Mouse (Mus musculus) neural tube, embryonic 15.5 days (tissue): ENCODE measurements around the gene Cyb561a3. TPM values are rescaled to one million over a fixed set of nuclear protein-coding genes. Genes with fewer than 3 reads are reported as not detected.

ENCODE experiments used
- ATAC-seq: fragments of 200-750 bp; cut with Nextera tagmentation; 2 replicates; pipeline ENCODE4 v1.8.0; 2017; ENCODE audit warnings: mild to moderate bottlenecking, moderate TSS enrichment, moderate library complexity; ENCODE audit not compliant: low FRiP score
- H3K27ac ChIP-seq: fragments of 300-500 bp; sonication (generic); replicated peaks from 2 replicates; pipeline ENCODE4 v1.5.1; 2015; ENCODE audit warnings: mild to moderate bottlenecking, inconsistent platforms
- H3K27me3 ChIP-seq: fragments of 300-500 bp; sonication (generic); replicated peaks from 2 replicates; pipeline ENCODE4 v1.6.1; 2015; ENCODE audit warnings: inconsistent platforms
- H3K36me3 ChIP-seq: fragments of 300-500 bp; sonication (generic); 2 replicates; pipeline ENCODE4 v1.6.1; 2015; ENCODE audit warnings: inconsistent platforms
- H3K4me1 ChIP-seq: fragments of 300-500 bp; sonication (generic); 2 replicates; pipeline ENCODE4 v1.6.1; 2015; ENCODE audit warnings: inconsistent platforms
- H3K4me2 ChIP-seq: fragments of 300-500 bp; sonication (generic); 2 replicates; pipeline ENCODE4 v1.6.1; 2015; ENCODE audit warnings: inconsistent platforms, mild to moderate bottlenecking, moderate library complexity
- H3K4me3 ChIP-seq: fragments of 300-500 bp; sonication (generic); replicated peaks from 2 replicates; pipeline ENCODE4 v1.5.1; 2015; ENCODE audit warnings: mild to moderate bottlenecking, inconsistent platforms
- H3K9ac ChIP-seq: fragments of 300-500 bp; sonication (generic); replicated peaks from 2 replicates; pipeline ENCODE4 v1.6.1; 2015; ENCODE audit warnings: mild to moderate bottlenecking, inconsistent platforms
- H3K9me3 ChIP-seq: fragments of 300-500 bp; sonication (generic); replicated peaks from 2 replicates; pipeline ENCODE4 v1.6.1; 2016; ENCODE audit warnings: inconsistent platforms
- WGBS: fragments of 180-500 bp; shearing (Covaris S2); methylation state at CpG from one replicate; pipeline ENCODE4 v1.1.7; 2015; ENCODE audit warnings: mixed read lengths; 5-methylcytosine and 5-hydroxymethylcytosine counted together
- polyA plus RNA-seq: library from polyadenylated mRNA; unstranded; fragments of >200 nt; fragmentation: Nextera tagmentation; extraction: Ambion mirVana; gene quantifications from 2 replicates; pipeline ENCODE4 v1.2.1, GENCODE M21; 2015

The Cyb561a3 gene
- polyA plus RNA-seq, 1 experiment from 2014 or later, result 20.4 TPM

- Histone ChIP-seq H3K9ac (no peak overlapping the region), H3K36me3 (no peaks in the 10 kb centered on the region), H3K27ac (no peak overlapping the region), H3K9me3 (no peaks in the 10 kb centered on the region), H3K4me2 (no peak overlapping the region), H3K4me1 (peaks cover 18% of the 10 kb centered on the region), H3K27me3 (no peaks in the 10 kb centered on the region), H3K4me3 (no peak overlapping the region)
- 61% methylated on average over 7 of the region's 7 CpGs for WGBS
- no peak for ATAC-seq
These were observed 60.9 kb downstream of the Cyb561a3 start for GRCm38 (mm10) chr19:10637840-10638239.

DNA sequence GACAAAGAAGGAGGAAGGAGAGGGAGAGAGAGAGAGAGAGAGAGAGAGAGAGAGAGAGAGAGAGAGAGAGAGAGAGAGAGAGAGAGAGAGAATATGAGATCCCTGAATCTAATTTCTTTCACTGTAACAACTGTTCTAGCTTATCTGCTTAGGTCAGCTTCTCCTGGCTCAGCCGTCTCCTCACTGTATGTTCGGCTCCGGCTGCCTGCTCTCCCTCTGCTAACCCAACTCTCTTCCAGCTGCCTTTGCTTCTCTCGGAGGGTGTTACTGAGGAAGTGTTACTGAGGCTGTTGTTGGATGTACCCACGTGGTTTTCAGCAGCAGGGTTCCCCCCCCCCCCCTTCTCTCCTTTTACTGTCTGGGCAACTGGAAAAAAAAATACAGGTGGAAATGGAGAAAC is 63.1 kb downstream of the Cyb561a3 start:
- H3K9ac ChIP-seq, result no peak overlapping the region
- 9% methylated on average over 5 of the region's 5 CpGs for WGBS

DNA sequence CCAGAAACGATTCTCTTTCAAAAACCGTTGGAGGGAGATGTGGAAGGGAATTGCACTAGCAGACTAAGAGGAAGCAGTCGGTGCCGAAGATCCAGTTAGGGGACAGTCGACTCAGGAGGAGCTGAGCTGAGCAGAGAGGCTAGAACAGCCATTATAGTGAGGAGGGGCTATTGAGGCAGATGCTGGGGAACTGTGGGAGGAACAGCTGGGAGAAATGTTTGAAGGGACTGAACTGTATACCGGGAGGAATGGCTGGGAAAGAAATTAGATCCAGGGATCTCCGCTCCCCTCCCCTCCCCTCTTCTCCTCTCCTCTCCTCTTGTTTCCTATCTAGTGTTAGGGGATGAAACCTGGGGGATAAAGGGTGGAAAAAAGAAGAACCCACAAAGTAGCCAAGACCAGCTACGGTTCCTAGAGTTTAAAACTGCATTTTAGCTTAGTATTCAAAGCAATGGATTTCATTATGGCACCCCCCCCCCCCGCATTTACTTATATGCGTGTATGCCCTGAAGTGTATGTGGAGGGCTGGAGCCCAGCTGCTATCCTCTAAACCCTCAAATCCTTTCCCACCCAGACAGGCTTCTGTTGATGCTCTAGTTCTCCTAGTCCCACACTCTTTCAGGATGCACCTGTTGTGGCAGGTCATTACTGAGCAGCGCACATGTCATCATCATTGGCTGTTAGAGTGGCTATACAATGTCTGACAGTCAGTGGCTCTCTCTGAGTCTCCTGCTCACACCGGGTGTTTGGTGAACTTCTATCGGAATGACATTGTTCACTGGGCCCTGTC is 63.8 kb downstream of the Cyb561a3 start:
- Histone ChIP-seq H3K4me1 (no peaks in the 10 kb centered on the region), H3K9me3 (no peaks in the 10 kb centered on the region), H3K27ac (no peak overlapping the region), H3K4me2 (peak overlapping the region; percentile 17; the same call in 1 of the 2 replicates), H3K4me3 (no peak overlapping the region), H3K36me3 (no peaks in the 10 kb centered on the region), H3K27me3 (no peaks in the 10 kb centered on the region), H3K9ac (no peak overlapping the region)
- WGBS, result 48% methylated on average over 13 of the region's 13 CpGs
- no peak for ATAC-seq

More for the DNA sequence above, 63.1 kb downstream of the Cyb561a3 start:
- Histone ChIP-seq H3K27me3 (no peaks in the 10 kb centered on the region), H3K9me3 (no peaks in the 10 kb centered on the region), H3K4me2 (peak overlapping the region; percentile 17; the same call in 1 of the 2 replicates), H3K36me3 (no peaks in the 10 kb centered on the region), H3K4me1 (peaks cover 3% of the 10 kb centered on the region), H3K4me3 (no peak overlapping the region), H3K27ac (no peak overlapping the region)
- no peak for ATAC-seq

Other genes with a start within 250 kb of the Cyb561a3 start
- gene Syt7, start 188.1 kb upstream of the Cyb561a3 start, polyA plus RNA-seq, result 10.4 and 17.3 TPM in 2 replicates
- gene Lrrc10b, start 119.7 kb upstream of the Cyb561a3 start, polyA plus RNA-seq, result 1.1 and 1.3 TPM in 2 replicates
- 0.79 and 1.2 TPM in 2 replicates for gene Ppp1r32, start 94.2 kb upstream of the Cyb561a3 start, polyA plus RNA-seq
- 45.6 and 47.2 TPM in 2 replicates for gene Cpsf7, start 51.9 kb upstream of the Cyb561a3 start, polyA plus RNA-seq
- gene Sdhaf2, start 51.0 kb upstream of the Cyb561a3 start, polyA plus RNA-seq, result 67.5 and 67.7 TPM in 2 replicates
- gene Tmem216, start 20.9 kb upstream of the Cyb561a3 start, polyA plus RNA-seq, result 49.1 and 51.6 TPM in 2 replicates
- gene Tmem138, start 190 bp downstream of the Cyb561a3 start, polyA plus RNA-seq, result 33.3 and 33.9 TPM in 2 replicates
- 194 and 213 TPM in 2 replicates for gene Ddb1, start 28.2 kb downstream of the Cyb561a3 start, polyA plus RNA-seq
- gene Tkfc, start 28.5 kb downstream of the Cyb561a3 start, polyA plus RNA-seq, result 21.8 and 25.2 TPM in 2 replicates
- gene Vwce, start 57.0 kb downstream of the Cyb561a3 start, polyA plus RNA-seq, result 1.7 and 2.4 TPM in 2 replicates
- not detected in 2 replicates for gene Pga5, start 100.9 kb downstream of the Cyb561a3 start, polyA plus RNA-seq
- gene Vps37c, start 111.6 kb downstream of the Cyb561a3 start, polyA plus RNA-seq, result 28.7 and 30.3 TPM in 2 replicates
- gene Cd5, start 161.8 kb downstream of the Cyb561a3 start, polyA plus RNA-seq, result 0.08 and 1.3 TPM in 2 replicates